Mouse (Mus musculus) testis, adult 2 months (tissue): ENCODE results near the gene Arid4a. TPM values are rescaled to one million over a fixed set of nuclear protein-coding genes. Genes with fewer than 3 reads are reported as not detected.
"Not testable (repeated sequence)": the region's sequence is repeated elsewhere in the genome, so short reads cannot be mapped to it uniquely, and the experiment has no call there.

ENCODE experiments used
- H3K27ac ChIP-seq: fragments of 200-500 bp; 2 replicates; pipeline ENCODE4 v1.5.1; 2012; ENCODE audit warnings: low read depth, low read length; ENCODE audit not compliant: control insufficient read depth, insufficient read depth
- H3K27me3 ChIP-seq: fragments of 200-500 bp; 2 replicates; pipeline ENCODE4 v1.6.1; 2012; ENCODE audit warnings: mild to moderate bottlenecking, low read length, moderate library complexity; ENCODE audit not compliant: control insufficient read depth, insufficient read depth
- H3K36me3 ChIP-seq: fragments of 200-500 bp; 2 replicates; pipeline ENCODE4 v1.6.1; 2012; ENCODE audit warnings: mild to moderate bottlenecking, low read length; ENCODE audit not compliant: control insufficient read depth, insufficient read depth
- H3K4me1 ChIP-seq: fragments of 200-500 bp; 2 replicates; pipeline ENCODE4 v1.6.1; 2012; ENCODE audit warnings: low read length; ENCODE audit not compliant: control insufficient read depth, insufficient read depth
- H3K4me3 ChIP-seq: fragments of 200-500 bp; 2 replicates; pipeline ENCODE4 v1.5.1; 2012; ENCODE audit warnings: low read depth, mild to moderate bottlenecking, low read length, moderate library complexity, mixed read lengths; ENCODE audit not compliant: control insufficient read depth
- CTCF ChIP-seq: fragments of 200-500 bp; IDR thresholded peaks from 2 replicates; pipeline ENCODE4 v1.5.1; 2012; ENCODE audit warnings: low read depth, mild to moderate bottlenecking, inconsistent platforms, low read length, moderate library complexity; ENCODE audit not compliant: control insufficient read depth, insufficient read depth, insufficient replicate concordance
- POLR2A ChIP-seq: fragments of 200-500 bp; IDR thresholded peaks from 2 replicates; pipeline ENCODE4 v1.6.1; 2012; ENCODE audit warnings: low read depth, mild to moderate bottlenecking, inconsistent platforms, low read length, moderate library complexity; ENCODE audit not compliant: control insufficient read depth
- polyA plus RNA-seq: library from polyadenylated mRNA; depleted of rRNA; stranded (reverse); fragments of >200 nt; gene quantifications from 2 replicates; pipeline ENCODE4 v1.2.3, GENCODE M21; 2012

Gene Arid4a
- polyA plus RNA-seq, 1 experiment = 3.5 TPM

- H3K4me1 ChIP-seq = 0 out of 2 replicates have a peak, but pooled peaks cover 2% of the 10 kb centered on the region
- TF ChIP-seq CTCF (no peak), POLR2A (peak; percentile 12; the same call in 1 of the 2 replicates)
Measured at GRCm38 (mm10) chr12:71016211-71016502, 367 bp downstream of the Arid4a start.

GRCm38 (mm10) chr12:71016503-71017241, 882 bp downstream of the Arid4a start:
- Histone ChIP-seq H3K27ac (peak overlapping the region; percentile 99), H3K4me1 (0 out of 2 replicates have a peak, but pooled peaks cover 2% of the 10 kb centered on the region), H3K36me3 (no peaks in the 10 kb centered on the region; the same call in 1 of the 2 replicates), H3K27me3 (no peaks in the 10 kb centered on the region), H3K4me3 (peak overlapping the region; percentile 99)
- no peak for TF ChIP-seq POLR2A
- no peak for TF ChIP-seq CTCF

More at GRCm38 (mm10) chr12:71016211-71016502, 367 bp downstream of the Arid4a start:
- H3K27ac ChIP-seq = peak overlapping the region; percentile 99
- H3K27me3 ChIP-seq = no peaks in the 10 kb centered on the region
- peak overlapping the region; percentile 99 for H3K4me3 ChIP-seq
- H3K36me3 ChIP-seq = no peaks in the 10 kb centered on the region

DNA sequence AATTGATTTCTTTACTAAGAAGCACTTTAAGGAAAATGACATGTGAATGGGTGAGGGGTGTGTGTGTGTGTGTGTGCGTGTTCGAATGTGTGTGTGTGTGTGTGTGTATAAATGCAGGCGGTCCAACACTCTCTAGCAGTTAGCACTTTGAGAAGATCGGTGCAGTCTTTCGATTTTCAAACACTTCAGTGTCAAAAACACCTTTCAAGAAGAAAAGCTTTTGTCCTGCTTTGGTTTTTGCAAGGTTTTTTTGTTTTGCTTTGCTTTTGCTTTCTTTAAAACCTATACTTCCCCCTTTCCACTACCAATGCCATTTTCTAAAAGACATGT, 1.4 kb downstream of the Arid4a start:
- H3K4me1 ChIP-seq = 0 out of 2 replicates have a peak, but pooled peaks cover 2% of the 10 kb centered on the region
- H3K27me3 ChIP-seq = no peaks in the 10 kb centered on the region
- TF ChIP-seq CTCF (no peak), POLR2A (no peak)
- H3K4me3 ChIP-seq = peak overlapping the region; percentile 99
- H3K36me3 ChIP-seq = no peaks in the 10 kb centered on the region; the same call in 1 of the 2 replicates
- H3K27ac ChIP-seq = peak overlapping the region; percentile 68; the same call in 1 of the 2 replicates

GRCm38 (mm10) chr12:71017827-71018226, 2.0 kb downstream of the Arid4a start:
- TF ChIP-seq POLR2A (no peak), CTCF (no peak)
- no peaks in the 10 kb centered on the region for H3K27me3 ChIP-seq
- H3K36me3 ChIP-seq = no peaks in the 10 kb centered on the region; the same call in 1 of the 2 replicates
- no peak overlapping the region for H3K27ac ChIP-seq
- 0 out of 2 replicates have a peak, but pooled peaks cover 2% of the 10 kb centered on the region for H3K4me1 ChIP-seq
- no peak overlapping the region for H3K4me3 ChIP-seq

DNA sequence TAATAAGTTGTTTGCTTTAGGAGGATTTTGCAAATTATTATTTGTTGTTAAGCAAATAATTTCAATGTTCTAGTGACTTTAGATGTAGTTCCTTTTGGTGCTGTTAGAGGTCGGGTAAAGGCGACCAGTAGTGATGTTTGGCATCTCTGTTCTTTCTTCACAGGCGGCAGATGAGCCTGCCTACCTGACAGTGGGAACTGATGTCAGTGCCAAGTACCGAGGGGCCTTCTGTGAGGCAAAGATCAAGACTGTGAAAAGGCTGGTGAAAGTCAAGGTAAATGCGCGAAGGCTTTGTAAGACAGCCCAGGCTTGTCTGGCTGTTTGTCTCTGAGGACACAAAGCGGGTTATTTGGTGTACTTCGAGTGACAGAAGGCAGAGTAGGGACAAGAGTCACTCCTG, 3.4 kb downstream of the Arid4a start:
- no peaks in the 10 kb centered on the region for H3K27me3 ChIP-seq
- H3K4me1 ChIP-seq = no peaks in the 10 kb centered on the region
- H3K36me3 ChIP-seq = no peaks in the 10 kb centered on the region; the same call in 1 of the 2 replicates
- no peak overlapping the region for H3K4me3 ChIP-seq
- no peak for TF ChIP-seq CTCF
- no peak for TF ChIP-seq POLR2A
- H3K27ac ChIP-seq = no peak overlapping the region

- TF ChIP-seq POLR2A (no peak), CTCF (no peak)
- no peaks in the 10 kb centered on the region for H3K27me3 ChIP-seq
- H3K36me3 ChIP-seq = no peaks in the 10 kb centered on the region; the same call in 1 of the 2 replicates
Measured at GRCm38 (mm10) chr12:71024411-71024810, 8.6 kb downstream of the Arid4a start.

DNA sequence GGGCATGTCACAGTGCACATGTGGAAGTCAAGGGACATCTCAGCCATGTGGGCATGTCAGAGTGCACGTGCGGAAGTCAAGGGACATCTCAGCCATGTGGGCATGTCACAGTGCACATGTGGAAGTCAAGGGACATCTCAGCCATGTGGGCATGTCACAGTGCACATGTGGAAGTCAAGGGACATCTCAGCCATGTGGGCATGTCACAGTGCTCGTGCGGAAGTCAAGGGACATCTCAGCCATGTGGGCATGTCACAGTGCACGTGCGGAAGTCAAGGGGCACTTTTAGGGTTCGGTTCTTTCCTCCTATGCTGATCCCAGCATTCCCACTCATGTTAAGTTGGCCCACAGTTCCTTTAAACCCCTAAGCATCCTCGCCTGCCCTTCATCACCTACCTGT, 12.5 kb downstream of the Arid4a start:
- not testable (repeated sequence) for H3K4me3 ChIP-seq, H3K36me3 ChIP-seq, H3K4me1 ChIP-seq, H3K27me3 ChIP-seq, H3K27ac ChIP-seq

More at GRCm38 (mm10) chr12:71024411-71024810, 8.6 kb downstream of the Arid4a start:
- H3K4me1 ChIP-seq = no peaks in the 10 kb centered on the region
- no peak overlapping the region for H3K4me3 ChIP-seq
- H3K27ac ChIP-seq = no peak overlapping the region
